Comparison of ENCODE assay signal across 16 mouse cellular contexts in genomic region chr2:129368795-129369194, GRCm38 (mm10). TPM values are rescaled to one million over a fixed set of nuclear protein-coding genes. Genes with fewer than 3 reads are reported as not detected.
"Had no signal": no experiment of that assay in that cellular context is flagged by ENCODE, and none has a peak within 500 bp of the region (broad histone marks: within the 10 kb centered on the region; RNA-seq: fewer than 3 reads in every experiment).

No protein-coding gene starts in this region.

- H3K9me3 ChIP-seq: kidney, embryonic 15.5 days; limb, embryonic 12.5 days; midbrain, embryonic 13.5 days; neural tube, embryonic 15.5 days had no signal

- H3K27me3 ChIP-seq: kidney, embryonic 15.5 days; limb, embryonic 12.5 days; midbrain, embryonic 13.5 days; neural tube, embryonic 15.5 days had no signal

- H3K27ac ChIP-seq: kidney, embryonic 15.5 days; left cerebral cortex, adult 2 months; limb, embryonic 12.5 days; macrophage; midbrain, embryonic 13.5 days; neural tube, embryonic 15.5 days had no signal

- ATAC-seq: intestine, embryonic 16.5 days; midbrain, embryonic 13.5 days had no signal

- H3K4me1 ChIP-seq: kidney, embryonic 15.5 days; limb, embryonic 12.5 days; midbrain, embryonic 13.5 days; neural tube, embryonic 15.5 days had no signal

- DNase-seq: kidney, adult 2 months; kidney, postnatal 14 days; thymus, adult 18-20 months; thymus, postnatal 14 days had no signal

- H3K36me3 ChIP-seq: kidney, embryonic 15.5 days; limb, embryonic 12.5 days; midbrain, embryonic 13.5 days; neural tube, embryonic 15.5 days had no signal

- H3K4me3 ChIP-seq: kidney, embryonic 15.5 days; left cerebral cortex, adult 2 months; limb, embryonic 12.5 days; midbrain, embryonic 13.5 days; neural tube, embryonic 15.5 days had no signal

- H3K4me2 ChIP-seq: kidney, embryonic 15.5 days; limb, embryonic 12.5 days; midbrain, embryonic 13.5 days; neural tube, embryonic 15.5 days had no signal

- H3K9ac ChIP-seq: kidney, embryonic 15.5 days; limb, embryonic 12.5 days; midbrain, embryonic 13.5 days; neural tube, embryonic 15.5 days had no signal

RNA-seq across cellular contexts. Expression of gene Il1b, which starts 2.1 kb away (rescaled TPM):
- total RNA-seq: layer of hippocampus, postnatal 25 days; midbrain, postnatal 0 days had no signal
- polyA plus RNA-seq: kidney, embryonic 15.5 days; limb, embryonic 12.5 days; lung, embryonic 16.5 days; midbrain, embryonic 13.5 days; neural tube, embryonic 11.5 days; neural tube, embryonic 15.5 days had no signal

RNA-seq across cellular contexts. Expression of gene Il1a, which starts 59.0 kb away (rescaled TPM):
- polyA plus RNA-seq: kidney, adult 2 months; limb, embryonic 12.5 days; lung, embryonic 16.5 days; neural tube, embryonic 11.5 days; stomach, embryonic 14.5 days had no signal
